Mouse (Mus musculus) myocyte (in vitro differentiated cells): ENCODE results near the gene Pik3r5.

Source experiments
- MAX ChIP-seq: IDR thresholded peaks from one replicate; pipeline ENCODE4 v1.6.1; 2011; ENCODE audit warnings: low read depth, mild to moderate bottlenecking, control low read depth
- POLR2A ChIP-seq: IDR thresholded peaks from one replicate; pipeline ENCODE4 v1.6.1; 2011; ENCODE audit warnings: low read depth, mild to moderate bottlenecking, control low read depth, moderate library complexity; ENCODE audit not compliant: insufficient read length
- POLR2AphosphoS2 ChIP-seq: IDR thresholded peaks from one replicate; pipeline ENCODE4 v1.6.1; 2011; ENCODE audit warnings: low read depth, control low read depth; ENCODE audit not compliant: insufficient read length

- TF ChIP-seq POLR2AphosphoS2 (no peak), MAX (no peak), POLR2A (no peak)
These were observed 61.8 kb downstream of the Pik3r5 start for GRCm38 (mm10) chr11:68493760-68494159.
